Mouse (Mus musculus) myocyte (in vitro differentiated cells): ENCODE measurements at regions not wholly inside any gene's neighbourhood (a gene's known extent, or its start where the extent isn't known, plus 50 kb on each side); places are given as distances from the start of the nearest gene placed in this dataset.

Source experiments
- H3K27me3 ChIP-seq: one replicate; pipeline ENCODE4 v1.6.1; 2011; ENCODE audit not compliant: control insufficient read depth, insufficient read depth, insufficient read length
- H3K36me3 ChIP-seq: one replicate; pipeline ENCODE4 v1.6.1; 2011; ENCODE audit not compliant: control insufficient read depth, insufficient read depth
- H3K4me2 ChIP-seq: one replicate; pipeline ENCODE4 v1.6.1; 2011; ENCODE audit warnings: low read depth, control low read depth
- H3K4me3 ChIP-seq: one replicate; pipeline ENCODE4 v1.5.1; 2011; ENCODE audit warnings: mild to moderate bottlenecking, control low read depth, moderate library complexity
- H3K79me2 ChIP-seq: one replicate; pipeline ENCODE4 v1.6.1; 2011; ENCODE audit not compliant: control insufficient read depth, insufficient read depth
- H3ac ChIP-seq: one replicate; pipeline ENCODE4 v1.6.1; 2011; ENCODE audit not compliant: control insufficient read depth, insufficient read length
- CEBPB ChIP-seq: IDR thresholded peaks from 2 replicates; pipeline ENCODE4 v1.6.1; 2011; ENCODE audit warnings: mild to moderate bottlenecking, moderate library complexity; ENCODE audit not compliant: poor library complexity, insufficient read depth, severe bottlenecking
- E2F4 ChIP-seq: IDR thresholded peaks from one replicate; pipeline ENCODE4 v1.6.1; 2011; ENCODE audit warnings: mild to moderate bottlenecking, control low read depth, moderate library complexity; ENCODE audit not compliant: insufficient read depth
- MAX ChIP-seq: IDR thresholded peaks from one replicate; pipeline ENCODE4 v1.6.1; 2011; ENCODE audit warnings: low read depth, mild to moderate bottlenecking, control low read depth
- MYOD1 ChIP-seq, 3 experiments: IDR thresholded peaks; one replicate each; pipeline ENCODE4 v1.6.1; 2011; ENCODE audit warnings: control low read depth in 2 of 3, low read depth in 2 of 3, mild to moderate bottlenecking in 2 of 3, moderate library complexity in 1 of 3; ENCODE audit not compliant: insufficient read length in 2 of 3, control insufficient read depth in 1 of 3
- MYOG ChIP-seq, 3 experiments: IDR thresholded peaks; one replicate each; pipeline ENCODE4 v1.6.1; 2011; ENCODE audit warnings: control low read depth in 2 of 3, low read depth in 2 of 3, mild to moderate bottlenecking in 2 of 3; ENCODE audit not compliant: insufficient read length in 2 of 3, control insufficient read depth in 1 of 3, insufficient read depth in 1 of 3
- POLR2A ChIP-seq: IDR thresholded peaks from one replicate; pipeline ENCODE4 v1.6.1; 2011; ENCODE audit warnings: low read depth, mild to moderate bottlenecking, control low read depth, moderate library complexity; ENCODE audit not compliant: insufficient read length
- POLR2AphosphoS2 ChIP-seq: IDR thresholded peaks from one replicate; pipeline ENCODE4 v1.6.1; 2011; ENCODE audit warnings: low read depth, control low read depth; ENCODE audit not compliant: insufficient read length
- REST ChIP-seq: IDR thresholded peaks from one replicate; pipeline ENCODE4 v1.6.1; 2011; ENCODE audit warnings: mild to moderate bottlenecking, control low read depth, moderate library complexity; ENCODE audit not compliant: insufficient read depth, insufficient read length
- SRF ChIP-seq: IDR thresholded peaks from one replicate; pipeline ENCODE4 v1.6.1; 2011; ENCODE audit warnings: low read depth; ENCODE audit not compliant: control insufficient read depth, insufficient read length
- TCF12 ChIP-seq: IDR thresholded peaks from one replicate; pipeline ENCODE4 v1.6.1; 2011; ENCODE audit warnings: mild to moderate bottlenecking, control low read depth; ENCODE audit not compliant: poor library complexity, insufficient read depth, severe bottlenecking
- TCF3 ChIP-seq: IDR thresholded peaks from one replicate; pipeline ENCODE4 v1.6.1; 2011; ENCODE audit warnings: low read depth, control low read depth; ENCODE audit not compliant: insufficient read length
- USF1 ChIP-seq: IDR thresholded peaks from one replicate; pipeline ENCODE4 v1.6.1; 2011; ENCODE audit warnings: low read depth, mild to moderate bottlenecking, control low read depth, moderate library complexity

DNA sequence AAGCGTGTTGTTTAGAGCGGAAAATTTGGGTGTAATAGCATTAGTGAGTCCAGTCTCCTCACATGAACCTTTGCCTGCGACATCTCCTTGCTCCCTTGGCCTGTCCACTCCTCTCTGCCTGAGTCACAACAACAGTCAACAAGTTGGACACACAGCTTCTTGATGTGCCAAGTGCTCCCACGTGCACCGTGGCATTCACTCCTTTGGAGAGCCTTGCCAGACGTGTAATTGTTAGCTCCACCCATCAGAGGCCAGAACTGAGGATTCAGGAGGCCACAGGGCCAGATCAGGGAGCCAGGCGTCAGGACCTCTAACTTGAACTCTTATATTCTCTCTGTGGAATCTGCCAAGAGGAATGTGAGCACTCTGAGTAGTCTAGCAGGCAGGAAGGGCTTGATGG, 58.7 kb upstream of the Cdon start:
- Histone ChIP-seq H3K36me3 (no peaks in the 10 kb centered on the region), H3K27me3 (no peaks in the 10 kb centered on the region)
- TF ChIP-seq REST (no peak), POLR2AphosphoS2 (no peak), TCF3 (no peak), MYOD1 (IDR thresholded peaks at IDR 0.05; ENCODE audit: control insufficient read depth in 1 of 3, insufficient read length in 2 of 3, low read depth in 2 of 3) (no peak), USF1 (no peak), POLR2A (no peak), CEBPB (no peak), MYOG (IDR thresholded peaks at IDR 0.05; ENCODE audit: control insufficient read depth in 1 of 3, insufficient read depth in 1 of 3, insufficient read length in 2 of 3, low read depth in 2 of 3) (no peak), E2F4 (no peak), TCF12 (no peak), MAX (no peak), SRF (no peak)

DNA sequence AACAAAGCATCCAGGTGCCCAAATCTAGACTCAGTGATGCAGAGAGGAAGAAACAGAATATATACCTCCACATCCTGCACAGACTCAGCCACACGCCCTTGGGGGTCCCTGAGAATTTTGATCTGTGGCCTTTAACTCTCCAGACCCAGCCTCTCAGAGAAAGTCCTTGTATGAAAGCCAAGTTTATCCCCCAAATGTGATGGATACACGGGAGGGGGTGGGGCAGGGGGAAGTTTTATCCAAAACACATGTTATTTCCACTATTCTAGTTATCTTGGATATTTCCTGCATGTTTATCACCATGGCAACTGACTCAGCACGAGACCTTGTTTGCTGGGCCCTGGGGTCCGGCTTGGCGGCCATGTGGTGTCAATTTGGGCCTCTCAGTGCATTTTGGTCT, 57.8 kb upstream of the Cdon start:
- no peak overlapping the region for H3ac ChIP-seq
- TF ChIP-seq SRF, result no peak
- no peak for TF ChIP-seq TCF12
- no peak for TF ChIP-seq MYOG (IDR thresholded peaks at IDR 0.05; ENCODE audit: control insufficient read depth in 1 of 3, insufficient read depth in 1 of 3, insufficient read length in 2 of 3, low read depth in 2 of 3)
- no peak overlapping the region for H3K4me3 ChIP-seq
- H3K4me2 ChIP-seq, result no peak overlapping the region
- H3K36me3 ChIP-seq, result no peaks in the 10 kb centered on the region
- no peaks in the 10 kb centered on the region for H3K79me2 ChIP-seq
- H3K27me3 ChIP-seq, result no peaks in the 10 kb centered on the region

More for the DNA sequence above, 58.7 kb upstream of the Cdon start:
- Histone ChIP-seq H3K4me3 (no peak overlapping the region), H3K79me2 (no peaks in the 10 kb centered on the region), H3K4me2 (no peak overlapping the region), H3ac (no peak overlapping the region)

- H3K27me3 ChIP-seq, result no peaks in the 10 kb centered on the region
- TF ChIP-seq USF1 (no peak), SRF (no peak), POLR2AphosphoS2 (no peak), TCF12 (no peak), MAX (no peak), MYOD1 (IDR thresholded peaks at IDR 0.05; ENCODE audit: control insufficient read depth in 1 of 3, insufficient read length in 2 of 3, low read depth in 2 of 3) (no peak), E2F4 (no peak), MYOG (IDR thresholded peaks at IDR 0.05; ENCODE audit: control insufficient read depth in 1 of 3, insufficient read depth in 1 of 3, insufficient read length in 2 of 3, low read depth in 2 of 3) (no peak), REST (no peak), POLR2A (no peak), TCF3 (no peak), CEBPB (no peak)
- no peaks in the 10 kb centered on the region for H3K36me3 ChIP-seq
- no peaks in the 10 kb centered on the region for H3K79me2 ChIP-seq
- no peak overlapping the region for H3K4me3 ChIP-seq
- H3K4me2 ChIP-seq, result no peak overlapping the region
- no peak overlapping the region for H3ac ChIP-seq
Measured at GRCm38 (mm10) chr9:35363936-35364335, 57.0 kb upstream of the Cdon start.

DNA sequence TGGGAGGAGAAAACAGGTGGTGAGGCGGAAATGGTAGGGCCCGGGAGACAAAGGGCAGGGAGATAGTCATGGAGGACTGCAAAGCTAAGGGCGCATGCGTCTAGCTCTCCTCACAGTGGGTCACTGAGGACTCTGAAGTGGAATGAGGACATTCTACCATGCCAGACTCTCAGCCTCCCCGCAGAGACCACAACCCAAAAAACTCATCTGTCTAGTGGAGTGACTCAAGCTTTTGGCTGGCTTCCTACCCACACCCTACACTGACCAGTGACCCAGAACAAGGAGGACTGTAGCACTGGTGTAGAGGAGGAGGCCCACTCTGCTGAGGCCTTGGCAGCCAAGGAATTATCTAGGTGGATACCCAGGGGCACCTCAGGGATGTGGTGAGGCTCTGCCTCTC, 55.0 kb upstream of the Cdon start:
- TF ChIP-seq TCF3 (no peak), MYOD1 (IDR thresholded peaks at IDR 0.05; ENCODE audit: control insufficient read depth in 1 of 3, insufficient read length in 2 of 3, low read depth in 2 of 3) (peak in 1 of 3 experiments; percentile 22), USF1 (no peak), TCF12 (no peak), MYOG (IDR thresholded peaks at IDR 0.05; ENCODE audit: control insufficient read depth in 1 of 3, insufficient read depth in 1 of 3, insufficient read length in 2 of 3, low read depth in 2 of 3) (peak in 1 of 3 experiments; percentile 41), CEBPB (no peak), E2F4 (no peak), POLR2A (no peak), MAX (no peak), REST (no peak), SRF (no peak), POLR2AphosphoS2 (no peak)

DNA sequence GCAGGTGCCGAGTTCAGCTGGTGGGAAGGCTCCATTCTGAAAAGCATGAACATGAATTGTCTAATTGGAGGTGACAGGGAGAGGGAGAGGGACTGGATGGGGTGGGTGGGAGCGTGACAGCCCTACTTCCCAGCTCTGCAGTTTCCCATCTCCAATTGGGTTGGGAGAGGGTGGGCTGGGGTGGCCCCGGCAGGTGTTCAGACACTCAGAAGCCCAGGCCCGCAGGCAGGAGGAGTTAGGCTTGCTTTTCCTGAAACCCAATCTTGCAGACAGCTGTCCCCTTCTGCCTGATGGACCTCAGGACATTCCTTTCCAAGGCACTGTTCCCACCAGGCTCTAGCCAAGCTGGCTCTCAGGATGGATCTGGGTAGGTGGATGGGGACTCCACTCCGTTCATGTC, 51.9 kb upstream of the Cdon start:
- Histone ChIP-seq H3K4me2 (peak overlapping the region; percentile 60), H3K4me3 (no peak overlapping the region), H3K27me3 (no peaks in the 10 kb centered on the region), H3ac (no peak overlapping the region), H3K36me3 (no peaks in the 10 kb centered on the region), H3K79me2 (no peaks in the 10 kb centered on the region)
- TF ChIP-seq CEBPB (no peak), POLR2AphosphoS2 (no peak), SRF (no peak), MYOD1 (IDR thresholded peaks at IDR 0.05; ENCODE audit: control insufficient read depth in 1 of 3, insufficient read length in 2 of 3, low read depth in 2 of 3) (peak; percentile 41 to 90 (median 89)), POLR2A (no peak), TCF12 (peak; percentile 86), USF1 (no peak), E2F4 (no peak), TCF3 (peak; percentile 50), REST (no peak), MAX (no peak), MYOG (IDR thresholded peaks at IDR 0.05; ENCODE audit: control insufficient read depth in 1 of 3, insufficient read depth in 1 of 3, insufficient read length in 2 of 3, low read depth in 2 of 3) (peak; percentile 71 to 94 (median 71))

More for the DNA sequence above, 55.0 kb upstream of the Cdon start:
- H3K27me3 ChIP-seq, result no peaks in the 10 kb centered on the region
- H3K79me2 ChIP-seq, result no peaks in the 10 kb centered on the region
- H3ac ChIP-seq, result no peak overlapping the region
- no peaks in the 10 kb centered on the region for H3K36me3 ChIP-seq
- H3K4me3 ChIP-seq, result no peak overlapping the region
- peak overlapping the region; percentile 64 for H3K4me2 ChIP-seq
